ENCODE assay signal across 9 mouse cellular contexts in the genomic region with DNA sequence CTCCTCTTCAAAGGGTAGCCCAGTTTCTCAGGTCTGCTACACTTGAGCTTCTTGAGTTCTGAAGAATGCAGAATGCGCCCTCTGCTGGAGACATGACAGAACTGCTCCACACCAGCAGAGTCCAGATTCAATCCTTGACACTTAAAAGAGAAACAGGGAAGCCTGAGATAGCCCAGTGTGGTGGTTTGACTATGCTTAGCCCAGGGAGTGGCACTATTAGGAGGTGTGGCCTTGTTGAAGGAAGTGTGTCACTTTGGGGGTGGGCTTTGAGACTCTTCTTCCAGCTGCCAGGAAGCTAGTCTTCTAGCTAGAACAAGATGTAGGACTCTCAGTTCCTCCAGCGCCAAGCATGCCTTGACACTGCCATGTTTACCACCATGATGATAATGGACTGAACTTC. TPM values are rescaled to one million over a fixed set of nuclear protein-coding genes. Genes with fewer than 3 reads are reported as not detected.
DNase-seq lines count a peak whose midpoint lies in the region; ATAC-seq lines count a peak whose summit lies in the region.
"Had no signal": no experiment of that assay in that cellular context is flagged by ENCODE, and none has a peak within 500 bp of the region (broad histone marks: within the 10 kb centered on the region; RNA-seq: fewer than 3 reads in every experiment).

No protein-coding gene starts in this region.

- no peak overlapping the region for H3K27ac ChIP-seq in midbrain, embryonic 14.5 days (replicated peaks; ENCODE audit: low read depth, low read length)
- no peak overlapping the region for H3K27ac ChIP-seq in midbrain, embryonic 15.5 days
- H3K27ac ChIP-seq in limb, embryonic 10.5 days: no peak overlapping the region

- no peak for ATAC-seq in midbrain, embryonic 14.5 days (ENCODE audit: low FRiP score, low TSS enrichment)
- ATAC-seq in midbrain, embryonic 15.5 days (replicated peaks): no peak

- H3K27me3 ChIP-seq in midbrain, embryonic 14.5 days (ENCODE audit: control insufficient read depth, insufficient read depth, low read length): no peaks in the 10 kb centered on the region
- no peaks in the 10 kb centered on the region for H3K27me3 ChIP-seq in midbrain, embryonic 15.5 days (replicated peaks)
- no peaks in the 10 kb centered on the region for H3K27me3 ChIP-seq in limb, embryonic 10.5 days (ENCODE audit: low read depth, poor library complexity, severe bottlenecking)

- DNase-seq in midbrain, embryonic 14.5 days: peak; percentile 90
- DNase-seq in adrenal gland, adult 2 months: peak; percentile 66
- DNase-seq in embryo, embryonic 11 days: peak; percentile 85
- DNase-seq in heart, postnatal 4 days: peak; percentile 83
- peak; percentile 79 for DNase-seq in limb, embryonic 10.5 days (ENCODE audit: low spot score)
- DNase-seq in ovary, postnatal 36 days (ENCODE audit: low spot score): peak; percentile 60
- DNase-seq in thymus, postnatal 14 days: peak; percentile 83

- H3K4me1 ChIP-seq in midbrain, embryonic 14.5 days (ENCODE audit: control insufficient read depth, insufficient read depth, low read length): peaks cover 14% of the 10 kb centered on the region
- peaks cover 18% of the 10 kb centered on the region for H3K4me1 ChIP-seq in midbrain, embryonic 15.5 days
- peaks cover 23% of the 10 kb centered on the region for H3K4me1 ChIP-seq in limb, embryonic 10.5 days

- H3K9me3 ChIP-seq in midbrain, embryonic 14.5 days (ENCODE audit: control insufficient read depth, low read length): no peaks in the 10 kb centered on the region
- no peaks in the 10 kb centered on the region for H3K9me3 ChIP-seq in midbrain, embryonic 15.5 days
- H3K9me3 ChIP-seq in limb, embryonic 10.5 days (replicated peaks): no peaks in the 10 kb centered on the region

- no peak overlapping the region for H3K4me2 ChIP-seq in midbrain, embryonic 14.5 days (ENCODE audit: low read length)
- H3K4me2 ChIP-seq in midbrain, embryonic 15.5 days: no peak overlapping the region

- WGBS in midbrain, embryonic 14.5 days: 48% methylated on average over 2 of the region's 2 CpGs
- 41% methylated on average over 2 of the region's 2 CpGs for WGBS in midbrain, embryonic 15.5 days
- WGBS in limb, embryonic 10.5 days: 48% methylated on average over 2 of the region's 2 CpGs

- no peak overlapping the region for H3K9ac ChIP-seq in midbrain, embryonic 14.5 days (replicated peaks; ENCODE audit: low read length)
- H3K9ac ChIP-seq in midbrain, embryonic 15.5 days: no peak overlapping the region

- H3K4me3 ChIP-seq in midbrain, embryonic 14.5 days (replicated peaks; ENCODE audit: low read depth, low read length): no peak overlapping the region
- H3K4me3 ChIP-seq in midbrain, embryonic 15.5 days: no peak overlapping the region
- H3K4me3 ChIP-seq in limb, embryonic 10.5 days: no peak overlapping the region

- no peaks in the 10 kb centered on the region for H3K36me3 ChIP-seq in midbrain, embryonic 14.5 days (ENCODE audit: control insufficient read depth, insufficient read depth, low read length)
- H3K36me3 ChIP-seq in midbrain, embryonic 15.5 days (replicated peaks): no peaks in the 10 kb centered on the region
- no peaks in the 10 kb centered on the region for H3K36me3 ChIP-seq in limb, embryonic 10.5 days

RNA-seq across cellular contexts. Expression of a gene that starts 3.9 kb away (rescaled TPM):
- polyA plus RNA-seq in midbrain, embryonic 14.5 days (2014; fragmentation: Nextera tagmentation; extraction: Ambion mirVana): not detected in 2 replicates
- not detected in 2 replicates for polyA plus RNA-seq in midbrain, embryonic 15.5 days (2015; fragmentation: Nextera tagmentation; extraction: Ambion mirVana)
- not detected for total RNA-seq in adrenal gland, adult 2 months (2021)
- not detected in 2 replicates for polyA plus RNA-seq in adrenal gland, adult 2 months (2012; rRNA removed)
- total RNA-seq in heart, postnatal 4 days (2021): not detected
- not detected in 2 replicates for polyA plus RNA-seq in limb, embryonic 10.5 days (2016; fragmentation: Nextera tagmentation; extraction: Ambion mirVana)
- polyA plus RNA-seq: heart, embryonic 14.5 days had no signal

RNA-seq across cellular contexts. Expression of a gene that starts 4.0 kb away (rescaled TPM):
- not detected in 2 replicates for polyA plus RNA-seq in midbrain, embryonic 14.5 days (2014; fragmentation: Nextera tagmentation; extraction: Ambion mirVana)
- polyA plus RNA-seq in midbrain, embryonic 15.5 days (2015; fragmentation: Nextera tagmentation; extraction: Ambion mirVana): 0.61 TPM in 1 of 2 replicates, not detected in the other
- not detected for total RNA-seq in adrenal gland, adult 2 months (2021)
- 0.17 and 0.18 TPM in 2 replicates for polyA plus RNA-seq in adrenal gland, adult 2 months (2012; rRNA removed)
- total RNA-seq in heart, postnatal 4 days (2021): not detected
- 0.15 and 0.24 TPM in 2 replicates for polyA plus RNA-seq in limb, embryonic 10.5 days (2016; fragmentation: Nextera tagmentation; extraction: Ambion mirVana)
- polyA plus RNA-seq: heart, embryonic 14.5 days had no signal
